Mouse (Mus musculus) MEL (cell line): ENCODE measurements around the gene Stx4a.

Experiments
- CTCF ChIP-seq, 3 experiments: IDR thresholded peaks in 2 of 3; conservative IDR thresholded peaks in 1 of 3; 2 replicates each; pipeline ENCODE4 v1.5.1; 2011 to 2012; ENCODE audit warnings: low read length in 3 of 3, low read depth in 2 of 3, mild to moderate bottlenecking in 2 of 3, improper control_type of control experiment in 1 of 3, inconsistent platforms in 1 of 3, mixed read lengths in 1 of 3, moderate library complexity in 1 of 3; ENCODE audit not compliant: control insufficient read depth in 1 of 3, insufficient read depth in 1 of 3, poor library complexity in 1 of 3, severe bottlenecking in 1 of 3
- GABPA ChIP-seq: IDR thresholded peaks from 2 replicates; pipeline ENCODE4 v1.6.1; 2012; ENCODE audit warnings: low read depth, mild to moderate bottlenecking, inconsistent platforms, low read length, improper control_type of control experiment, moderate library complexity
- POLR2A ChIP-seq, 2 experiments: IDR thresholded peaks; 2 replicates each; pipeline ENCODE4 v1.6.1; 2011 to 2012; ENCODE audit warnings: low read length in 2 of 2, mild to moderate bottlenecking in 2 of 2, control low read depth in 1 of 2, improper control_type of control experiment in 1 of 2, low read depth in 1 of 2, moderate library complexity in 1 of 2; ENCODE audit not compliant: control insufficient read depth in 1 of 2, insufficient read depth in 1 of 2, poor library complexity in 1 of 2
- TBP ChIP-seq: IDR thresholded peaks from 2 replicates; pipeline ENCODE4 v1.8.0; 2011; ENCODE audit warnings: low read depth, low read length, improper control_type of control experiment
- ZKSCAN1 ChIP-seq: IDR thresholded peaks from 2 replicates; pipeline ENCODE4 v1.6.1; 2012; ENCODE audit warnings: low read depth, mild to moderate bottlenecking, inconsistent platforms, low read length, improper control_type of control experiment, moderate library complexity

GRCm38 (mm10) chr7:127842001-127842718 is 18.1 kb downstream of the Stx4a start:
- no peak for TF ChIP-seq ZKSCAN1
- no peak for TF ChIP-seq CTCF (IDR thresholded peaks at IDR 0.05 in 2 of 3, conservative IDR thresholded peaks at IDR 0.05 in 1 of 3; ENCODE audit: control insufficient read depth in 1 of 3, insufficient read depth in 1 of 3, low read depth in 2 of 3, low read length in 3 of 3, poor library complexity in 1 of 3, severe bottlenecking in 1 of 3)
- peak in 1 of 2 experiments; percentile 83; a peak in 2 of 4 replicates for TF ChIP-seq POLR2A (IDR thresholded peaks at IDR 0.05; ENCODE audit: control insufficient read depth in 1 of 2, insufficient read depth in 1 of 2, low read depth in 1 of 2, low read length in 2 of 2, poor library complexity in 1 of 2)
- TF ChIP-seq TBP: peak; percentile 65; the same call in 1 of the 2 replicates
- no peak for TF ChIP-seq GABPA
